Mouse (Mus musculus): ENCODE data around the gene Rbsn. TPM values are rescaled to one million over a fixed set of nuclear protein-coding genes. Genes with fewer than 3 reads are reported as not detected.

Rbsn gene
- total RNA-seq, 2 experiments from 2014 or later, result 10.0 to 12.4 TPM

DNA sequence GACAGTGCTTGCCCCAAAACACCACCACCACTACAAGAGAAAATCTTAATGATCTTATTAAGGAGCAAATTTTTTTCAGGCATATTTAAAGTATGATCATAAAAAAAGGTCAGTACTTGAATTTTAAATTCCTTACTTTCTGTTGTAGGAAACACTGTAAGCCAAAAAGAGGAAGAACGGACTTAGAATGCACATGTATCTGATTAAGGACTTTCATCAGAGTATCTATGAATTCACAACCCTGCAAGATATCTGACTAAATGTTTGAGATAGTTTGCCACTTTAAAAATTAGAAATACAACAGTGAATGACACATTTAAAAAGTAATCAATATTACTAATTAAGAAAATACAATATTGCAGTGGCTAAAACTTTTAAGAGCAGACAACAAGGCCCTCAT lies 38.3 kb downstream of the Rbsn start:
- DNase-seq, result no peak

DNA sequence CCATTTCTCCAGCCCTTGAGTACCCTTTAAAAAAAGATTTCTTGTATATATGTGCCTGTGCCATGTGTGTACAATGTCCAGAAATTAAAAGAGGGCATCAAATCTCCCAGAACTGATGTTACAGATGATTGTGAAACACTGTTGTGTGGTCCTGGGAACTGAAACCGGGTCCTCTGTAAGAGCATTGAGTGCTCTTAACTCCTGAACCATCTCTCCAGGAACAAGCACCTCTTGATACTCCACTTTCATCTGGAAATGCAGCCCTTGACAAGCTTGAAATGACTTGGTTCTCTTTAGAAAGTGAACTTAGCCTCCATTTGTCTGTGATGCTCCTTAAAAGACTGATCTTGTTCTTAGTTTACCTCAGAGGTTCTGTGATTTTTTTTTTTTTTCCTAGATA lies 52.0 kb downstream of the Rbsn start:
- no peak for DNase-seq

DNA sequence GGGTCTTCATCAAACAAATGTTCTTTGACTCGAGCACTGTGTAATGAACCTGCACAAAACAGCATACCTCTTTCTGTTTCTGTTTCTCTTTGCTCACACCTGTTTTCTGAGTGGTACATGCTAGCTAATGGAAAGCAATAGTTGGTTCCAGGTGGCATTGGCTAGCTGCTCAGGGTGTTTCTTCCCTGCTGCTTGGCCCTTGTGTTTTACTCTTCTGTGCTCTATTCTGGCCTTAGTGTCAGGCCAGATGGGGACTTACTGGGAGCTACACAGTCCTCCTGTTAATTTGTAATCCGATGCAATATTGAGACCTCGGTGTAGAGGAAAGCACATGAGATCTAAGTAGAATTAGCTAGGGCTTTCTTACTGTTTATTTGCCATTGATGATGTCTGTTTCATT lies 55.9 kb downstream of the Rbsn start:
- no peak for DNase-seq

DNA sequence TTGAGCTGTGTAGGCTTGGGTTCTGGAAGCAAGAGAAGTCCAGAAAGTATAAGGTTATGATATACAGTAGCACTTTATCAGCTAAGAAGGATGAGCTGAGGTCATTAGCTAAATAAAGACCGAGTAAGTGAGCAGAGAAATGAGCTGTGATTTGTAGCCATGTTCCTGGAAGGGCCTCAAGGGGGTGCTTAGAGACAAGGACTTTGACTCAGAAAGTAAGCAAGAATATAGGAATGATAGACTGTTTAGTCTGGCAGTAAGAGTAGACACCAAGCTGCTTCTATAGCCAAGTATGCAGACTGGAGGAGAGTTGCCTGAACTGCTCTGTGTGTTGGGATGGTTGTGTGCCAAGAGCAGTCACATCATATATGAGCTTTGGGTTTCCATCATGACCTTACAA lies 61.0 kb downstream of the Rbsn start:
- DNase-seq, result no peak

DNA sequence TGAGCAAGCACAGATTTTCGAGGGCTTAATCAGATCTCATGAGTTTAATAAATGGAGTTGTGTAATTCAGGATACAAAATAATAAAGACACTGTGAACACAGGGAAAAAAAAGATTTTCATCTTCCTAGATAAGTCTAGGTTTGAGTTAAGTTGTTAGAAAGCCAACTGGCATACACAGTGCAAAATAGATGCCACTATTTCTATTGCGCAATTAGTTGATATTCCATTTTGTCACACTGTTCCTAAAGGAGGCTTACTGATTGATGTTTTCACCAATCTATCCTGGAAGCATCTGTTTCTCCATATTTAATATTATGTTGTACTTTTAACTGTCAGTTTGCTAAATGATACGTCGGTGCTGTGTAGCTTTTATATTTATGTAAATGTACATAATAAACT lies 68.8 kb downstream of the Rbsn start:
- DNase-seq, result no peak

Other genes with a start within 250 kb of the Rbsn start
- 10 to 100 TPM in 1 of 2 experiments, 1 to 10 TPM in 1; 9.9 to 10.9 TPM for gene Fgd5, start 236.0 kb downstream of the Rbsn start, total RNA-seq (2021)
- 10 to 100 TPM; 18.0 to 19.6 TPM for gene Nr2c2, start 123.5 kb downstream of the Rbsn start, total RNA-seq (2021)
- 10 to 100 TPM; 35.6 to 37.6 TPM for gene Mrps25, start 30.9 kb downstream of the Rbsn start, total RNA-seq (2021)
- not detected for gene Trh, start 29.7 kb upstream of the Rbsn start, total RNA-seq (2021)